Mouse (Mus musculus): ENCODE measurements around the gene Scgb1b27. TPM values are rescaled to one million over a fixed set of nuclear protein-coding genes. Genes with fewer than 3 reads are reported as not detected.
"Not testable (repeated sequence)": the region's sequence is repeated elsewhere in the genome, so short reads cannot be mapped to it uniquely, and the experiment has no call there.

The Scgb1b27 gene
- total RNA-seq (2021) = not detected
- long read RNA-seq, experiment 1 = 0 reads
- long read RNA-seq, experiment 2 = 0 reads

DNA sequence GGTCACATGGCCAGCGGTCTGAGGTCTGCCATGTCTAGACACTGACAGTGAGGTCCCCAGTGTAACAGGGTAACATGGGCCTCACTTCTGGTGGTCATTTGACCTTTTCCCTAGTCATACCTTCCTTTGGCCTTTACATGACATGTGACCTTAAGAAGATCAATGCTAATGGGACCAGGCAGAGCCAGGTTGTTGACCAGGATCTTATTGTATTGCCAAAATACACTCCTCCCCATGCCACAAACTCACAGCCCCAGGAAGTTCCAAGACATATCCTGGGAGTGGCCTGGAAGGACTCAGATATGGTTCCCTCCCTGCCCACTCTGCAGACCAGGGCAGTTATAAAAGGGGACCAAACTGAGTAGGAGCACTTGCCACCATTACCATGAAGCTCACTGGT lies at the start of gene Scgb1b27:
Gene Scgb1b27, plus strand, starts transcription at position 301 of the 400 bp plus-strand sequence.
- DNase-seq (ENCODE audit: low spot score in 2 of 2) = not testable (repeated sequence)

DNA sequence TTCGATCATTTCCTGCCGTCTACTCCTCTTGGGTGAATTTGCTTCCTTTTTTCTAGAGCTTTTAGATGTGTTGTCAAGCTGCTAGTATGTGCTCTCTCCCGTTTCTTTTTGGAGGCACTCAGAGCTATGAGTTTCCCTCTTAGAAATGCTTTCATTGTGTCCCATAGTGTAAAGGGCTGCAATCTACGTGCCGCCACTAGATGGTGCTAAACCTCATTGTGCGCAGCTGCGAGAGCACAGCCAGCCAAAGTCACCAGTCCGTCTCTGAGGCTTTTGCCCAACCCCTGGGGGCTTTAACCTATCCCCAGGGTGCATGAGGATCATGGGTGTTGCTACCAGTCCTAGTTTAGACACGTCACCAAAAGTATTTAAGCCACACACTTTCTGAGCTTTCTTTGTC lies 39.0 kb upstream of the Scgb1b27 start:
- DNase-seq (ENCODE audit: low spot score in 2 of 2) = not testable (repeated sequence)

DNA sequence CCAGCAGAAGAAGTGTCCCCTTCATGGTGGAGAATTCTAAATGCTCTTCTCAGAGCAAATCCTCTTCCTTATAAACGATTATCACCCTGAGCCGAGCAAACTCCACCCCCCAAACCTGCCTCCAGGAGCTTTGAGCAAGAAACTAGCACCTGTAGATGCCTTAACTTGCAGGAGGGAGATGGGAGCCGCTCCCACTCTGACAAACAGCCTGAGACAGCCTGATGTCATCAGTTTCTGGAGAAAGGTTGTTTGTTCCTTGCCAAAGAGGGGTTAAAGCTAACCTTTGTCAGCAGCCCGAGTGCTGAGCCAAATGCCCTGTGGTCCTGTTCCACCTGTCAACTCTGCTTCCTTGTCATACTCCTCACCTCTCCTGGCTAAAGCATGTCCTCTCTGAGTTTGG lies 7.4 kb upstream of the Scgb1b27 start, which contains the start of gene Scgb2b27:
Gene Scgb2b27, minus strand, starts transcription at position 101 of the 400 bp plus-strand sequence.
- no peak for DNase-seq (ENCODE audit: low spot score in 2 of 2)

DNA sequence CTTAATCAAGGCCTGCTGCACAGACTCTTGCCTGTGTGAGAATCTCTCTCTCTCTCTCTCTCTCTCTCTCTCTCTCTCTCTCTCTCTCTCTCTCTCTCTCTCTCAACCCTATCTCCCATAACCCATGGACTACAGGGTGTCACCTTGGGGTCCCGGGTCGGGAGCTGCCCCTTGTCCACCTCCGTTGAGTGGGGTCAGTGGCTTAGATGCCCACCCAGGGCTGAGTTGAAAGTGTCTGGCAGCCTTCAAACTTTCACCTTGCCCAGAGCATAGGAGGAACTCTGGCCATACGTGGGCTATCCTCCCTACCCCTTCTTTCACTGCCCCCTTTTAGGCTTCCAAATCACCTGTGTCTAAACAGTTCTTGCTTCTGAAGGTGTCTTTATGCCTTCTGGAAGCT lies 4.4 kb downstream of the Scgb1b27 start:
- no peak for DNase-seq (ENCODE audit: low spot score in 2 of 2)

DNA sequence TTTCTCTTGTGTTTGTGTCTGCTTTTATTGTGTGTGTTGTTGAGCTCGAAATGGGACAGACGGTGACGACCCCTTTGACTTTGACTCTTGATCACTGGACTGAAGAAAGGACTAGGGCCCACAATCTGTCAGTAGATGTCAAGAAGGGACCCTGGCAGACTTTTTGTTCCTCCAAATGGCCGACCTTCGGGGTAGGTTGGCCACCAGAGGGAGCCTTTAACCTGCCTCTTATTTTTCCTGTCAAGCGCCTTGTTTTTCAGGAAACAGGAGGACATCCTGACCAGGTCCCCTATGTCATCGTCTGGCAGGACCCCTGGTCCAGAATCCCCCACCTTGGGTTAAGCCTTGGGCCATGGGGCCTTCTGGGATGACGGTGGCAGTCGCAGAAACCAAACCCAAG lies 5.9 kb downstream of the Scgb1b27 start:
- not testable (repeated sequence) for DNase-seq (ENCODE audit: low spot score in 2 of 2)

DNA sequence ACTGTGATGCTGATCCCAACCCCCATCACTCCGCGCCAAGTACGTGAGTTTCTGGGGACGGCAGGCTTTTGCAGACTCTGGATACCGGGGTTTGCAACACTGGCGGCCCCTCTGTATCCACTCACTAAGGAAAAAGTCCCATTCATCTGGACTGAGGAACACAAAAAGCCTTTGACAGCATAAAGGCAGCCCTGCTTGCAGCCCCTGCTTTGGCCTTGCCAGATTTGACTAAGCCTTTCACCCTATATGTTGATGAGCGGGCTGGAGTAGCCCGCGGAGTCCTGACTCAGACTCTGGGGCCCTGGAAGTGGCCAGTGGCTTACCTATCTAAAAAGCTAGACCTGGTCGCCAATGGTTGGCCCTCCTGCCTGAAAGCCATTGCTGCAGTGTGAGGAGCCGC lies 8.7 kb downstream of the Scgb1b27 start:
- no peak for DNase-seq (ENCODE audit: low spot score in 2 of 2)

DNA sequence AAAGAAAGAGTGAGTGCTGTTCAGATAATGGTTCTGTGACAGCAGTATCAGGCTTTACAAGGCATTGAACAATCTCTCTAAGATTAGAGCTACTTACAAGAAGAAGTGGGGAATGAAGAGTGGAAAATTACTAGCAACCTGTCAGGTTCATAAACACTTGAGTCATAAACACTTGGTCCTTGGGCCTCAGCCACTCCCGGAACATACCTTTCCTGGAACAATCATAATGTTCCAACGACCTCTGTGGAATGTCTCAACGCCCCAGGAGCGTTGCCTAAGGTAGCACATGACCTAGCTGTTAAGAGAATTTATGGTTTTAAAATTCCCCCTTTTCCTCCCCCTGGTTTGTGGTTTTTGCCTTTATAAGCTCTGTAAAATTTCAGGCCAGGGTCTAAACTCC lies 13.3 kb downstream of the Scgb1b27 start:
- DNase-seq (ENCODE audit: low spot score in 2 of 2) = not testable (repeated sequence)

DNA sequence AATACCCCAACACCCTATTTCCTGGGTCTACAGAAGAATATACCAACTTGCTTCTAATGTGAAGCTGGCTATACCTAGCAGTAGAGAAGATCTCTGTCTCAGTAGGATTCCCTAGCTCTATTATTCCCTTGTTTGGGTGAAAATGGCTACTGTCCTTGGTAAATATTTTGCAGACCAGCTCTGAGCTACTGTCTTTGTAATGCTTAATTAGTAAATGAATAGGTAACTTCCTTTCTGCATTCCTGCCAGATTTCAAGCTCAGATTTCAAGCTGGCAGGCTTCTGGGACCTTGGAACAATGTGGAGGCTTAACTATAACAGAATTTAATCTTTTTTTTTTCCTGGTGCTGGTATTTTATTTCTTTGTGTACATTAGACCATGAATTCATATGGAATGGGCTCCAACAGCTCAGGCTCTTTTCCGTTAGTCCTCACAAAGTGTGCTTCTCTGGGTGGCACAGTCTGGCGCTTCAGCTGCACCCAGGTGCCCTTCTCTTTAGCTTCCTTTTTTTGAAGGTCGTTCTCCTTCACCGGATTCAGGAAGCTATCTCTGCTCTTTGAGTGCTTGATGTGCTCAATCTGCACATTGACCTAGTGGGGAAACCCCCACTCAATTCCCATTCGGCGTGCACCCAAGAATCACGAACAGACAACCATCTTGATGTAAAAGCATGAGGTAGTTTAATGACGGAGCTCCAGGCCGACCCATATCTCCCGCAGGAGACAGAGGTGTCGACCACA lies 15.0 kb downstream of the Scgb1b27 start:
- DNase-seq (ENCODE audit: low spot score in 2 of 2) = not testable (repeated sequence)

DNA sequence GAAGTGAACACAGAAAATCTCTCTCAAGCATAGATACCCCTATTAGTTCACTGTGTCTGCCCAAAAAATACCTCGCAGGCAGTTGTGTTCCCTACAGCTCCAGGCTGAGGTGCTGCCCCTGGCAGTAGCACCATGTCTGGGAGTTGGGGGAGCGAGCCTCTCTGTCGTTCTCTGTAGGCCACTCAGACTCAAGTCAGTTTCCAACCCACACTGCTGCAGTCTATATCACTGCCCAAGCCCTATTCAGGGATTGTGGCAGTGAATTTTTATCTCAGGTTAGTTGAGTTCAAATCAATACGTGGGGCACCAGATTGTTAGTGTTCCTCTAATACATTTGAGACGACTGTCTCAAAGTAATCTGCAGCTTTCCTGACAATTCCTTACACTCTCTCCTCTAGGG lies 46.8 kb downstream of the Scgb1b27 start:
- DNase-seq (ENCODE audit: low spot score in 2 of 2) = not testable (repeated sequence)

Other genes starting within 250 kb of the Scgb1b27 start
- gene Scgb2b26, start 76.4 kb upstream of the Scgb1b27 start, total RNA-seq (2021) = not detected
- not detected for gene Scgb2b27, start 7.5 kb upstream of the Scgb1b27 start, total RNA-seq (2021)
- gene Scgb1b30, start 73.9 kb downstream of the Scgb1b27 start, total RNA-seq (2021) = not detected
- gene Wtip, start 111.8 kb downstream of the Scgb1b27 start, total RNA-seq (2021) = 10 to 100 TPM; 13.1 to 14.1 TPM
- 10 to 100 TPM; 82.5 to 82.9 TPM for gene Uba2, start 148.1 kb downstream of the Scgb1b27 start, total RNA-seq (2021)
- 10 to 100 TPM; 20.6 to 24.7 TPM for gene Pdcd2l, start 175.2 kb downstream of the Scgb1b27 start, total RNA-seq (2021)
- 100 to 1,000 TPM; 842 to 844 TPM for gene Gpi1, start 208.9 kb downstream of the Scgb1b27 start, total RNA-seq (2021)
- not detected for gene Gm6096, start 229.6 kb downstream of the Scgb1b27 start, total RNA-seq (2021)